Mouse (Mus musculus) hindbrain, embryonic 12.5 days (tissue): ENCODE results near the gene Pde6d. TPM values are rescaled to one million over a fixed set of nuclear protein-coding genes. Genes with fewer than 3 reads are reported as not detected.

ENCODE experiments used
- ATAC-seq: fragments of 200-750 bp; cut with Nextera tagmentation; 2 replicates; pipeline ENCODE4 v1.8.0; 2017; ENCODE audit warnings: moderate TSS enrichment; ENCODE audit not compliant: low FRiP score
- H3K27ac ChIP-seq: fragments of 300-500 bp; sonication (generic); 2 replicates; pipeline ENCODE4 v1.5.1; 2016; ENCODE audit warnings: mild to moderate bottlenecking
- H3K27me3 ChIP-seq: fragments of 300-500 bp; sonication (generic); 2 replicates; pipeline ENCODE4 v1.6.1; 2016; ENCODE audit warnings: mild to moderate bottlenecking
- H3K36me3 ChIP-seq: fragments of 300-500 bp; sonication (generic); 2 replicates; pipeline ENCODE4 v1.6.1; 2016; ENCODE audit warnings: mild to moderate bottlenecking
- H3K4me1 ChIP-seq: fragments of 300-500 bp; sonication (generic); 2 replicates; pipeline ENCODE4 v1.6.1; 2016
- H3K4me2 ChIP-seq: fragments of 300-500 bp; sonication (generic); replicated peaks from 2 replicates; pipeline ENCODE4 v1.6.1; 2016; ENCODE audit warnings: mild to moderate bottlenecking
- H3K4me3 ChIP-seq: fragments of 300-500 bp; sonication (generic); 2 replicates; pipeline ENCODE4 v1.5.1; 2016; ENCODE audit warnings: mild to moderate bottlenecking
- H3K9ac ChIP-seq: fragments of 300-500 bp; sonication (generic); 2 replicates; pipeline ENCODE4 v1.6.1; 2016; ENCODE audit warnings: mild to moderate bottlenecking, moderate library complexity
- H3K9me3 ChIP-seq: fragments of 300-500 bp; sonication (generic); replicated peaks from 2 replicates; pipeline ENCODE4 v1.6.1; 2016; ENCODE audit warnings: mild to moderate bottlenecking
- WGBS: fragments of 180-500 bp; shearing (Covaris S2); methylation state at CpG from one replicate; pipeline ENCODE4 v1.1.7; 2016; 5-methylcytosine and 5-hydroxymethylcytosine counted together
- polyA plus RNA-seq: library from polyadenylated mRNA; unstranded; fragments of >200 nt; fragmentation: Nextera tagmentation; extraction: Ambion mirVana; gene quantifications from 2 replicates; pipeline ENCODE4 v1.2.1, GENCODE M21; 2016

The Pde6d gene
- 93.7 and 100 TPM in 2 replicates for polyA plus RNA-seq

GRCm38 (mm10) chr1:86582451-86583096 is at the start of gene Pde6d, which contains the start of gene Cops7b:
Gene Pde6d (minus strand): TSS chr1:86582629.
Gene Cops7b (plus strand): TSS chr1:86582904.
- peak within 1 kb of the TSS; percentile 87 for H3K4me2 ChIP-seq
- peaks cover 13% of the 10 kb centered on the region for H3K4me1 ChIP-seq
- under 1% methylated on average over 26 of the region's 26 CpGs for WGBS
- H3K27ac ChIP-seq, result peak within 1 kb of the TSS; percentile 75
- H3K9me3 ChIP-seq, result no peaks in the 10 kb centered on the region
- ATAC-seq, result peak; percentile 98
- no peaks in the 10 kb centered on the region for H3K36me3 ChIP-seq
- no peaks in the 10 kb centered on the region for H3K27me3 ChIP-seq
- peak within 1 kb of the TSS; percentile 93 for H3K9ac ChIP-seq
- H3K4me3 ChIP-seq, result peak within 1 kb of the TSS; percentile 85

- no peak overlapping the region for H3K4me2 ChIP-seq
- 82% methylated on average over 4 of the region's 4 CpGs for WGBS
- no peak overlapping the region for H3K27ac ChIP-seq
- H3K36me3 ChIP-seq, result no peaks in the 10 kb centered on the region
- no peak overlapping the region for H3K4me3 ChIP-seq
- H3K27me3 ChIP-seq, result no peaks in the 10 kb centered on the region
- no peak for ATAC-seq
- H3K4me1 ChIP-seq, result peaks cover 13% of the 10 kb centered on the region
- H3K9me3 ChIP-seq, result no peaks in the 10 kb centered on the region
- no peak overlapping the region for H3K9ac ChIP-seq
These were observed 48.1 kb upstream of the Pde6d start for GRCm38 (mm10) chr1:86630527-86630926.

- Histone ChIP-seq H3K4me3 (no peak overlapping the region), H3K27ac (no peak overlapping the region), H3K4me2 (no peak overlapping the region), H3K4me1 (peaks cover 13% of the 10 kb centered on the region), H3K9ac (no peak overlapping the region), H3K36me3 (no peaks in the 10 kb centered on the region), H3K9me3 (no peaks in the 10 kb centered on the region), H3K27me3 (no peaks in the 10 kb centered on the region)
- WGBS, result 50% methylated on average over 4 of the region's 4 CpGs
- ATAC-seq, result no peak
These were observed 47.5 kb upstream of the Pde6d start for GRCm38 (mm10) chr1:86629936-86630335.

GRCm38 (mm10) chr1:86628270-86628669 is 45.8 kb upstream of the Pde6d start:
- 0 out of 2 replicates have a peak, but pooled peaks cover 4% of the 10 kb centered on the region for H3K4me1 ChIP-seq
- WGBS, result 84% methylated on average over 3 of the region's 3 CpGs

GRCm38 (mm10) chr1:86623001-86624000 is 40.9 kb upstream of the Pde6d start:
- Histone ChIP-seq H3K4me1 (no peaks in the 10 kb centered on the region), H3K9me3 (no peaks in the 10 kb centered on the region), H3K27ac (no peak overlapping the region), H3K9ac (no peak overlapping the region), H3K36me3 (no peaks in the 10 kb centered on the region), H3K4me3 (no peak overlapping the region), H3K4me2 (no peak overlapping the region), H3K27me3 (no peaks in the 10 kb centered on the region)
- ATAC-seq, result no peak
- WGBS, result 72% methylated on average over 16 of the region's 16 CpGs

More at GRCm38 (mm10) chr1:86628270-86628669, 45.8 kb upstream of the Pde6d start:
- H3K9me3 ChIP-seq, result no peaks in the 10 kb centered on the region
- no peak overlapping the region for H3K9ac ChIP-seq
- no peak overlapping the region for H3K4me2 ChIP-seq
- H3K27me3 ChIP-seq, result no peaks in the 10 kb centered on the region
- no peak overlapping the region for H3K27ac ChIP-seq
- no peak for ATAC-seq
- no peaks in the 10 kb centered on the region for H3K36me3 ChIP-seq
- no peak overlapping the region for H3K4me3 ChIP-seq

GRCm38 (mm10) chr1:86622296-86622695 is 39.9 kb upstream of the Pde6d start:
- Histone ChIP-seq H3K27ac (no peak overlapping the region), H3K36me3 (no peaks in the 10 kb centered on the region), H3K4me3 (no peak overlapping the region), H3K27me3 (no peaks in the 10 kb centered on the region), H3K9me3 (no peaks in the 10 kb centered on the region), H3K9ac (no peak overlapping the region), H3K4me2 (no peak overlapping the region), H3K4me1 (no peaks in the 10 kb centered on the region)
- no peak for ATAC-seq
- WGBS, result 63% methylated on average over 2 of the region's 2 CpGs

- Histone ChIP-seq H3K27ac (no peak overlapping the region), H3K4me1 (no peaks in the 10 kb centered on the region), H3K9me3 (no peaks in the 10 kb centered on the region), H3K4me2 (no peak overlapping the region), H3K27me3 (no peaks in the 10 kb centered on the region), H3K9ac (no peak overlapping the region), H3K4me3 (no peak overlapping the region), H3K36me3 (no peaks in the 10 kb centered on the region)
- WGBS, result 59% methylated on average over 10 of the region's 10 CpGs
- ATAC-seq, result no peak
These were observed 36.2 kb upstream of the Pde6d start for GRCm38 (mm10) chr1:86618454-86619125.

GRCm38 (mm10) chr1:86614269-86614668 is 31.8 kb upstream of the Pde6d start:
- H3K36me3 ChIP-seq, result peaks cover 14% of the 10 kb centered on the region
- no peaks in the 10 kb centered on the region for H3K27me3 ChIP-seq
- H3K4me1 ChIP-seq, result no peaks in the 10 kb centered on the region
- no peaks in the 10 kb centered on the region for H3K9me3 ChIP-seq
- ATAC-seq, result no peak
- H3K9ac ChIP-seq, result no peak overlapping the region
- H3K4me3 ChIP-seq, result no peak overlapping the region
- H3K27ac ChIP-seq, result no peak overlapping the region
- H3K4me2 ChIP-seq, result no peak overlapping the region

- no peak overlapping the region for H3K9ac ChIP-seq
- H3K36me3 ChIP-seq, result peaks cover 27% of the 10 kb centered on the region
- no peak overlapping the region for H3K4me3 ChIP-seq
- H3K4me2 ChIP-seq, result no peak overlapping the region
- no peak for ATAC-seq
- no peaks in the 10 kb centered on the region for H3K4me1 ChIP-seq
- WGBS, result 57% methylated on average over 1 of the region's 1 CpGs
- no peaks in the 10 kb centered on the region for H3K27me3 ChIP-seq
- no peaks in the 10 kb centered on the region for H3K9me3 ChIP-seq
- no peak overlapping the region for H3K27ac ChIP-seq
These were observed 29.7 kb upstream of the Pde6d start for GRCm38 (mm10) chr1:86612081-86612480.

GRCm38 (mm10) chr1:86610954-86611353 is 28.5 kb upstream of the Pde6d start:
- no peaks in the 10 kb centered on the region for H3K4me1 ChIP-seq
- H3K27me3 ChIP-seq, result no peaks in the 10 kb centered on the region
- no peak overlapping the region for H3K4me2 ChIP-seq
- H3K27ac ChIP-seq, result no peak overlapping the region
- H3K4me3 ChIP-seq, result no peak overlapping the region
- H3K9me3 ChIP-seq, result no peaks in the 10 kb centered on the region
- 83% methylated on average over 1 of the region's 1 CpGs for WGBS
- no peak overlapping the region for H3K9ac ChIP-seq
- peaks cover 28% of the 10 kb centered on the region for H3K36me3 ChIP-seq
- no peak for ATAC-seq

- no peak for ATAC-seq
- no peaks in the 10 kb centered on the region for H3K27me3 ChIP-seq
- no peak overlapping the region for H3K27ac ChIP-seq
- peaks cover 74% of the 10 kb centered on the region for H3K36me3 ChIP-seq
- H3K9me3 ChIP-seq, result no peaks in the 10 kb centered on the region
- H3K9ac ChIP-seq, result no peak overlapping the region
- 89% methylated on average over 2 of the region's 2 CpGs for WGBS
- H3K4me2 ChIP-seq, result no peak overlapping the region
- no peak overlapping the region for H3K4me3 ChIP-seq
- H3K4me1 ChIP-seq, result no peaks in the 10 kb centered on the region
These were observed 17.7 kb upstream of the Pde6d start for GRCm38 (mm10) chr1:86600117-86600516.

- H3K4me2 ChIP-seq, result no peak overlapping the region
- no peaks in the 10 kb centered on the region for H3K27me3 ChIP-seq
- no peak overlapping the region for H3K27ac ChIP-seq
- no peaks in the 10 kb centered on the region for H3K9me3 ChIP-seq
- H3K4me3 ChIP-seq, result no peak overlapping the region
- peaks cover 70% of the 10 kb centered on the region for H3K36me3 ChIP-seq
- H3K9ac ChIP-seq, result no peak overlapping the region
- H3K4me1 ChIP-seq, result no peaks in the 10 kb centered on the region
- 75% methylated on average over 3 of the region's 3 CpGs for WGBS
- no peak for ATAC-seq
These were observed 16.1 kb upstream of the Pde6d start for GRCm38 (mm10) chr1:86598516-86598915.
